In genomic region chr2:132597226-132597625, GRCm38 (mm10) we compare ENCODE assay signal across 11 mouse cellular contexts. TPM values are rescaled to one million over a fixed set of nuclear protein-coding genes. Genes with fewer than 3 reads are reported as not detected.
DNase-seq lines count a peak whose midpoint lies in the region; ATAC-seq and TF ChIP-seq lines count a peak whose summit lies in the region.
"Had no signal": no experiment of that assay in that cellular context is flagged by ENCODE, and none has a peak within 500 bp of the region (broad histone marks: within the 10 kb centered on the region; RNA-seq: fewer than 3 reads in every experiment).

No protein-coding gene starts in this region.

- WGBS in liver, embryonic 16.5 days (ENCODE audit: insufficient replicate concordance), result 18% methylated on average over 8 of the region's 8 CpGs
- WGBS in spleen, adult 2 months, result 3% methylated on average over 8 of the region's 8 CpGs
- WGBS in limb, embryonic 10.5 days, result 83% methylated on average over 8 of the region's 8 CpGs

- no peak overlapping the region for H3K9ac ChIP-seq in liver, embryonic 16.5 days (ENCODE audit: low read depth, low read length)
- H3K9ac ChIP-seq: intestine, embryonic 15.5 days; lung, embryonic 14.5 days had no signal

- H3K4me3 ChIP-seq in bone marrow macrophage, adult 2 months (ENCODE audit: insufficient read depth, low read length), result peak overlapping the region; percentile 26
- no peak overlapping the region for H3K4me3 ChIP-seq in liver, embryonic 16.5 days (ENCODE audit: low read depth, low read length)
- peak overlapping the region; percentile 20; the same call in 1 of the 2 replicates for H3K4me3 ChIP-seq in spleen, adult 2 months (ENCODE audit: extremely low read depth, insufficient read depth, insufficient read length)
- H3K4me3 ChIP-seq in limb, embryonic 10.5 days, result no peak overlapping the region
- H3K4me3 ChIP-seq: intestine, embryonic 15.5 days had no signal

- H3K9me3 ChIP-seq in liver, embryonic 16.5 days (replicated peaks; ENCODE audit: control insufficient read depth, low read length), result no peaks in the 10 kb centered on the region
- no peaks in the 10 kb centered on the region for H3K9me3 ChIP-seq in limb, embryonic 10.5 days (replicated peaks)
- H3K9me3 ChIP-seq: intestine, embryonic 15.5 days had no signal

- no peak for TF ChIP-seq POLR2A in bone marrow macrophage, adult 2 months (IDR thresholded peaks at IDR 0.05; ENCODE audit: borderline replicate concordance, low read depth, low read length)
- no peak; the same call in 1 of the 2 replicates for TF ChIP-seq POLR2A in spleen, adult 2 months (IDR thresholded peaks at IDR 0.05; ENCODE audit: low read depth, low read length)

- no peak for TF ChIP-seq CTCF in bone marrow macrophage, adult 2 months (IDR thresholded peaks at IDR 0.05; ENCODE audit: low read depth, low read length)
- no peak for TF ChIP-seq CTCF in spleen, adult 2 months (IDR thresholded peaks at IDR 0.05; ENCODE audit: extremely low read depth, insufficient read depth, insufficient read length, insufficient replicate concordance)

- peak overlapping the region; percentile 93 for H3K27ac ChIP-seq in bone marrow macrophage, adult 2 months (ENCODE audit: insufficient read depth, low read depth, low read length)
- H3K27ac ChIP-seq in liver, embryonic 16.5 days (ENCODE audit: low read length), result peak overlapping the region; percentile 18
- H3K27ac ChIP-seq in spleen, adult 2 months (ENCODE audit: insufficient read depth, low read length), result peak overlapping the region; percentile 75
- no peak overlapping the region for H3K27ac ChIP-seq in limb, embryonic 10.5 days
- H3K27ac ChIP-seq: intestine, embryonic 15.5 days had no signal

- peak; percentile 97 for DNase-seq in heart, adult 11 months
- no peak for DNase-seq in heart, postnatal 25 days (ENCODE audit: low spot score)
- DNase-seq in spleen, adult 2 months (ENCODE audit: low read depth in 1 of 2, low spot score in 2 of 2), result peak; percentile 61 to 67
- DNase-seq in limb, embryonic 10.5 days (ENCODE audit: low spot score), result no peak
- no peak for DNase-seq in embryo, embryonic 10.5 days (ENCODE audit: low spot score)
- no peak for DNase-seq in kidney, postnatal 4 days
- DNase-seq: adrenal gland, postnatal 25 days; lung, embryonic 14.5 days had no signal

- no peaks in the 10 kb centered on the region for H3K36me3 ChIP-seq in liver, embryonic 16.5 days (ENCODE audit: control insufficient read depth, insufficient read depth)
- H3K36me3 ChIP-seq in spleen, adult 2 months (ENCODE audit: control insufficient read depth, insufficient read depth, low read length), result no peaks in the 10 kb centered on the region
- H3K36me3 ChIP-seq in limb, embryonic 10.5 days, result no peaks in the 10 kb centered on the region
- H3K36me3 ChIP-seq: intestine, embryonic 15.5 days had no signal

- no peak overlapping the region for H3K4me2 ChIP-seq in liver, embryonic 16.5 days (ENCODE audit: low read depth, low read length)
- H3K4me2 ChIP-seq: intestine, embryonic 15.5 days; lung, embryonic 14.5 days had no signal

- H3K4me1 ChIP-seq in bone marrow macrophage, adult 2 months (ENCODE audit: control insufficient read depth, insufficient read depth, low read length), result peaks cover 55% of the 10 kb centered on the region
- H3K4me1 ChIP-seq in liver, embryonic 16.5 days (ENCODE audit: control insufficient read depth, low read depth, low read length), result no peaks in the 10 kb centered on the region
- H3K4me1 ChIP-seq in spleen, adult 2 months (ENCODE audit: control insufficient read depth, insufficient read depth, insufficient read length), result peaks cover 20% of the 10 kb centered on the region
- H3K4me1 ChIP-seq in limb, embryonic 10.5 days, result no peaks in the 10 kb centered on the region
- H3K4me1 ChIP-seq: intestine, embryonic 15.5 days had no signal

- intact Hi-C loops in heart, postnatal 25 days (cut with DNase I), result no loop called here

- ATAC-seq in liver, embryonic 16.5 days (ENCODE audit: low read depth), result peak; percentile 23; the same call in 1 of the 2 replicates
- ATAC-seq: intestine, embryonic 15.5 days had no signal

- no peaks in the 10 kb centered on the region for H3K27me3 ChIP-seq in liver, embryonic 16.5 days (ENCODE audit: control insufficient read depth, insufficient read depth, low read depth, low read length)
- no peaks in the 10 kb centered on the region for H3K27me3 ChIP-seq in spleen, adult 2 months (ENCODE audit: control insufficient read depth, insufficient read depth, low read length)
- H3K27me3 ChIP-seq in limb, embryonic 10.5 days (ENCODE audit: low read depth, poor library complexity, severe bottlenecking), result no peaks in the 10 kb centered on the region
- H3K27me3 ChIP-seq: intestine, embryonic 15.5 days had no signal

RNA-seq across cellular contexts. Expression of gene Gpcpd1, which starts 9.7 kb away (rescaled TPM):
- 100 to 1,000 TPM; 183 to 239 TPM for total RNA-seq in heart, postnatal 25 days (2021)
- polyA plus RNA-seq in bone marrow macrophage, adult 2 months (2012; ENCODE audit: insufficient read depth, insufficient read length, missing spikeins), result 31.0 and 35.2 TPM in 2 replicates
- 69.8 and 70.6 TPM in 2 replicates for polyA plus RNA-seq in liver, embryonic 16.5 days (2015; fragmentation: Nextera tagmentation; extraction: Ambion mirVana)
- polyA plus RNA-seq in spleen, adult 2 months (2012; rRNA removed), result 11.6 and 15.7 TPM in 2 replicates
- 21.9 and 29.4 TPM in 2 replicates for polyA plus RNA-seq in limb, embryonic 10.5 days (2016; fragmentation: Nextera tagmentation; extraction: Ambion mirVana)

Comparison
In these comparisons a context has a peak if more than half of its experiments do, and no peak if none do; other contexts are left out.
1. DNase-seq: peak in heart, adult 11 months (single experiment) and spleen, adult 2 months (2 of 2); none in heart, postnatal 25 days (single experiment), limb, embryonic 10.5 days (single experiment), embryo, embryonic 10.5 days (single experiment) and kidney, postnatal 4 days (0 of 2).
2. H3K4me3 ChIP-seq: peak in bone marrow macrophage, adult 2 months (single experiment) and spleen, adult 2 months (single experiment); none in liver, embryonic 16.5 days (single experiment) and limb, embryonic 10.5 days (single experiment).